Mouse (Mus musculus) thymus, postnatal 10 days (tissue): Measurements from ENCODE around the gene Crybg1.

Experiments
- DNase-seq, 2 experiments: peaks; one replicate each; pipeline ENCODE4 v3.0.0; 2021; ENCODE audit warnings: low spot score in 2 of 2

Gene Crybg1

DNA sequence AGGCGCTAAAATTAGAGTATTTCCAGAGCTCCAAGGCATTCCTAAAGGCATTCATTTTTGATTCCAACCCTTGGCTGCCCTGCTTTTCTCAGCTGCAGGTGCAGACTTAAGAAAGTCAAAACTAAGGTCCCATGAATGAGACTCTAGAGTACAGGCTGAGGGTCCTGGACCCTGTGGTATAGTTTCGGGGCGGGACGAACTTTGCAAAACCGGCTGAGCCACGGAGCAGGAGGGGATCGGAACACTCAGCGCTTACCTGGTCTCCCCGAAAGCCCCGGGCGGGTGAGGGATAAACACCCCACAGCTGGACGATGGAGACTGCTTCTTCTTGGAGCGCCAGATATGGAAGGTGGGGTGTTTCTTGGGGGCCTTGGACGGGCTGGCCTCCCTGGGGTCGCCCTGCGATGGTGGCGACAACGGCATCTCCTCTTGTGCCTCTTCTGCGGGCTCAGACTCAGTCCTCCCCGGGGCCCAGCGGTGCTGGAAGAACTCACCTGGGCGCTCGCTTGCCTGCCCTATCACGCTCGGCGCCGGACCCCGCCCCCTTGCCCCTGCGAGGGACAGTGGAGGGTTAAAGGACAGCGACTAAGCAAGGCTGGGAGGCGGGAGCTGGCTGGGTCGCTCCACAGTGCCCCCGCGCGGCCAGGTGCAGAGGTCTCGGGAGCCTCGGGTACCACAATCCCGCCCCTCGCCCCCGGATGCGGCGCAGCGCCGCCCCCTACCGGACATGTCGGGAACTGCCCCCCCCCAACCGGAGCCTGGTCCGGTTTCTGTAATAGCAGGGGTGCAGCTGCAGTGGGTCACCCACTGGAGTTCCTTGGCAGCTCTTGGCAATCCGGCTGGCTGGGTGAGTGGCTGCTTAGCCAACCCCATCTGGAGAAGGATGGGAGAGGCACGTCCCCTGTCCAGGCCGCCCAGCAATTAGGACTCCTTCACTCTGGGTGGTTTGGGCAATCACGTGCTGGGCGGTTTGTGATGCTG lies at the start of gene Crybg1:
Gene Crybg1 (minus strand): TSS at position 517 of the 981 bp plus-strand sequence.
- DNase-seq = peak; percentile 48 to 75

DNA sequence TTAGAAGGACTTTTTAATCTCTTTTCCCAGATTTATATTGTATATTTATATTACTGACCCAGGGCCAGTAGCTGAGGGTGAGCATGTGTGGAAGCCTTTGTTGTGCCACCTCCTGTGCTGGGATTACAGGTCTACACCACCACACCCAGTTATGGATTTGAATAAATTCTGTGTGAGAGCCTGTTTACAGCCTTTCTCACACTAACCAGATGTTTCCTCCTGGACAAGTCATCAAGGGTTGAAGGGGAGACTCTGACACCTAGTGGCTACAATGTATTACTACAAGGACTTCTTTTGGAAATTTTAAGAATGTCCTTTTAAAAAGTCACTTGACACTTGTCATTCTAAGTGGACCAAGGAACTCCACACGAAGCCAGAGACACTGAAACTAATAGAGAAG lies 28.7 kb upstream of the Crybg1 start:
- peak in 1 of 2 experiments; percentile 5 for DNase-seq

DNA sequence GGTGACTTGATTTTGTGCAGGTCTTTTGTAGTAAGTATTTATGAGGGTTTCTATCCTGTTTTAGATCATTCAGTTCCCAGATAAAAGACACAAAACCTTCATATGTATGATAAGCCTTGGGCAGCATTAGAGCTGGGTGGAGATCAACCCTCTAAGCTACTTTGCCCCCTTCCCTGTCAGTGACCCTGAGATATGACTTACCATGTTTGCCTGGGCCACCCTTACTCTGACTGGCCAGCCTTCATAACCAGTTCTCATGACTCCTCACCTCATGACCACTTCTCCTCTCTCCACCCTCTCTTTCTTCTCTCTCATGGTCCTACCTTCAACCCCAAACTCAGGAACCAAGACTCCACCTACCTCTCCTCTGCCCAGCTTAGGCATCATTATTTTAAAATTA lies 27.9 kb upstream of the Crybg1 start:
- no peak for DNase-seq

DNA sequence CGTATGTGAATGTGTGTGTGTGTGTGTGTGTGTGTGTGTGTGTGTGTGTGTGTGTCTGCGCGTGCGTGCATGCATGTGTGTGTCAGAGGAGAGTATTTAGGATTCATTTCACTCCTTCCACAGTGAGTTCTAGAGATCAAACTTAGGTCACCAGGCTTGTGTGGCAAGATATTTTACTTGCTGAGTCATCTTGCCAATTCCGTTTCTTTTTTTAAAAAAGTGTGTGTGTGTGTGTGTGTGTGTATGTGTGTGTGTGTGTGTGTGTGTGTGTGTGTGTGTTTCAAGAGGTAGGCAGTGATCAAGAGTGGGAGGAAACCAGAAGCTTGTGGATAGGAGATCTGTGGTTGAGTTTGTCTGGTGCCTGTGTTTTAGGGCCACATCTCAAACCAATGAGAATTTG lies 27.5 kb upstream of the Crybg1 start:
- no peak for DNase-seq

DNA sequence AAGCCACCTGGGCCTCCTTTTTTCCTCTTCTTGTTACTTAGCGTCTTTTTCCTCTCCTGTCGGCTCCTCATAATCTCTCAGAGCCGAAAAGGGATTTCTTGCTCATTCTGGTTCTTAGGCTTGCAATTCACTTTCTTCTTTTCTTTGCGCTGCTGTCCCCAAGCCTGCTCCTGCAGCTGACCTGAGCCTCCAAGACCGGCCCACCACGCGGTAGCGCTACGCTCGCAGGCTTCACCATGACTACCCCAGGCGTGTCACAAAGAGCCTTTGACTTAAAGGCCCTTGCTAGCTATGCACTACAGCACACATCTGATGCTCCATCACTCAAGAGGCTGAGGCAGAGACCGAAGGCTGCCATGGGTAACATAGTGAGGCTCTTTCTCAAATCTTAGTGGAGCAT lies 21.5 kb upstream of the Crybg1 start:
- DNase-seq = no peak

DNA sequence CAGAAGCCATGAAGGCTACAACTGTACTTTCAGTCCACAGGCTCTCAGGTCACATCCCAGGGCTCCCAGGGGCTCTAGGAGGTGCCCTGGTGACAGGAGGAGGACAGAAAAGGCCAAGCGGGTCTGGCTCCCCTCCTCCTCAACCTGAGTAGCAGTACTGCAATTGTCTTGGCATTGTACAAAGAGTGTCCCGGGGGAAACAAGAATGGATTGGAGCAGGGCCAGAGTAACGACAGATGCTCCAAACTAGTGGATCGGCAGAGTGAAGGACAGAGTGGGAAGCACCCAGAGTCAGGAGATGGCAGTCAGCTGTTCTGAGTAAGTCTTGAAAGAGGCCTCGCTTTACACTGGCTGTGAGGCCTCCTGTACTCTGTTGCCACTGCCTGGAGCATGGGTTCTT lies 18.4 kb upstream of the Crybg1 start:
- DNase-seq = no peak

DNA sequence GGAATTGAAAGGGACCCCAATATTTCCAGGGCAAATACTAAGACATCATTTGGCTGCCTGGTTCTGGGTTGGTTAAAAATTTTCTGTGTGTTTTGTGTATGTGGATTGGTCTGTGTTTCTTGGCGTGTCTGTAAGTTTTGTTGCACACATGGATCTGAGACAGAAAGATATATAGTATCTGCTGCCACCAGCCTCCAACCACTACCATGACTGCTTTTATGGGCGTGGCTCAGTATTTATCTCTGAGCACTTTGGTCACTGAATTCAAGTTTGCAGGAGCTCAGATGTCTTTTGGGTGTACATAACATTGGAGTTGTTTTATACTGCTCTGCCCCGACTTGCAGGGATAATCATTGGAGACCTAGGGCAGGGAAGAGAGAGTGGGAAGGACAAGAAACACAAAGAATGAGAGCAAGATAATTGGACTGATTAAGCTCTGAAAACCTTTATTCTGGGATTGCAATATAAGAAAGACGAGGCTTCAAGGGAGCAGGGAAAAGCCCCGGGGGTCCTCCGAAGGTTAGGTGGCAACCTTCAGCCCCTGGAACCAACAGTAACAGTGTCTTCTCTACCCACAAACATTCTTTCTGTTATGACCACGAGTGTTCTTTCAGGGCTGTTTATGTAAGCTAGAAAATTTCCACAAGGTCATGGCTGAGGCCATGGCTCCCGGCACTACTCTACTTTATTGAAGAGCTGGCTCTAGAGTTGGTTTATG lies 15.8 kb upstream of the Crybg1 start:
- no peak for DNase-seq

DNA sequence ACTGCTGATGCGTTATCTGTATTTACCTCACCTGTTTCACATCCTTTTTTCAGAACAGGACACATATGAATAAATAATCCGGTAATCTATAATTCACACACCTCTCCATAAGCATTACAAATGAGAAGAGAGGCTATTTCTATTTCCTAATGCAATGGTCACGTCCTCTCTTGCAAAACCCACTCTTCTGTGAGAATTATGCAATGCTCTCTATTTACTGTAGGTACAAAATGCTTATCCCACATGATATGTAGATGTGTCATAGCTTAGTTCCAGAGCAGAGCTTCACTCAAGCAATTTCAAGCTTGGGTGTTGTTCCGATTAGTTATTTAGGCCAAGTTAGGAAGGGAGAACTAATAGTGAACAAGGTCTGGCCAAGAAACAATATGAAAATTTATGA lies 14.4 kb upstream of the Crybg1 start:
- no peak for DNase-seq

DNA sequence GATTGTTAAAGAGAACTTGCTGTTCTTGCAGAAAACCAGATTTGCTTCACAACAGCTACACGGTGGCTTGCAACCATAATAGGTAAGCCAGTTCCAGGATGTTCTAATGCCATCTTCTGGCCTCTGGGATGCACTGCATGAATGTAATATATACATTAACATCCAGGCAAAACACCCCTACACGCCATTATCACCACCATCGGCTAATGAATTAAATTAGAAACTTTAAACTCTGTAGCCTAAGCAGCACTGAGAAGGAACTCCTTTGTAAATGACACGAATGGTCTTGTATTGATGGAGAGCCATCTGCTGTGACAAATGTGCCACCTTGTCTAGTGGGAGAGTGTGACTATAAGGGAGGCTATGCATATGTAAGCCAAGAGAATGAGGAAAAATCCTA lies 11.5 kb upstream of the Crybg1 start:
- DNase-seq = no peak

DNA sequence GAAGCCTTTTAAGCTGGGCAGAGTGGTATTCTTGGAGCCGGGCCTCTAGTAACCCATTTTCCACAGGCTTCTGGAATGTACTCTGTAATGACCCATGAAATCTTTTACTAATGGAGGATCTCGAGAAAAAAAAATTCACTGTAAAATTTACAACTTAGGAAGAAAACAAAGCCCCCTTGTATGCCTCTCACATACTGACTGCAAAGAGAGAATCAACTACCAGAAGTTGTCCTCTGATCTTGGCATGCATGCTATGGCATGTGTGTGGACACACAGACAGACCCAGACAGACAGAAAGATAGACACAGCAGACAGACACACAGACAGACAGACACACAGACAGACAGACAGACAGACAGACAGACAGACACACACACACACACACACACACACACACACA lies 8.8 kb upstream of the Crybg1 start:
- DNase-seq = no peak

DNA sequence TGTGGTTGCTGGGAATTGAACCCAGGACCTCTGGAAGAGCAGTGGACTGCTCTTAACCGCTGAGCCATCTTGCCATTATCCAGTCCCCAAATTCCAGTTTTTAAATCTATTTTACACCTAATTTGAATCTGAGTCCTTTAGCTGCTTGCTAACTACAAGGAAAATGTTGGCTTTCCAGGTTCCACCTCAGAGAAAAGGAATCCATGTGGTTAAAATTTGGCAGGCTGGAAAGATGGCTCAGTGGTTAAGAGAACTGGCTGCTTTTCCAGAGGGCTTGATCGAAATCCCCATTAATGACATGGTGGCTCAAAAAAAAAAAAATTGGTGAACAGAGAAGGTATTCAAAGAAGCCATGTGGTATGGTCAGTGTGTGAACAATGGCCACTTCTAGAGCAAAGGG lies 1.8 kb upstream of the Crybg1 start:
- DNase-seq = no peak

DNA sequence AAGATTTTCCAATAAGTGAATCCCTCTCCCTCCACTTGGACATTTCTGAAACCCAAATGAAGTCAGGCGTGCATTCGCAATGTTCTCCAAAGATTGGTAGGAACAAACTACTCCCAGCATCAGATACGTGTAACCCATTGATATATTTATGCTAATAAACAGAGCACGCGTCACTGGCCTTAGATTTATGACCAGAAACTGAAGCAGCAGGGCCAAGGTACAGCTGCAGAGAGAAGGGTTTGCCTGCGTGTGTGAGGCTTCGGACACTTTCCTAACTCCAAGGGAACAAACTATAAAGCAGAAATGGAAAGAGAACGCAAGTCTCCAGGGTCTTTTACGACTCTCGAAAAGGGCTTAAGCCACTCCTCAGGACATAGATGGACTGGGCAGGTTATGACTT lies 5.3 kb downstream of the Crybg1 start:
- no peak for DNase-seq

DNA sequence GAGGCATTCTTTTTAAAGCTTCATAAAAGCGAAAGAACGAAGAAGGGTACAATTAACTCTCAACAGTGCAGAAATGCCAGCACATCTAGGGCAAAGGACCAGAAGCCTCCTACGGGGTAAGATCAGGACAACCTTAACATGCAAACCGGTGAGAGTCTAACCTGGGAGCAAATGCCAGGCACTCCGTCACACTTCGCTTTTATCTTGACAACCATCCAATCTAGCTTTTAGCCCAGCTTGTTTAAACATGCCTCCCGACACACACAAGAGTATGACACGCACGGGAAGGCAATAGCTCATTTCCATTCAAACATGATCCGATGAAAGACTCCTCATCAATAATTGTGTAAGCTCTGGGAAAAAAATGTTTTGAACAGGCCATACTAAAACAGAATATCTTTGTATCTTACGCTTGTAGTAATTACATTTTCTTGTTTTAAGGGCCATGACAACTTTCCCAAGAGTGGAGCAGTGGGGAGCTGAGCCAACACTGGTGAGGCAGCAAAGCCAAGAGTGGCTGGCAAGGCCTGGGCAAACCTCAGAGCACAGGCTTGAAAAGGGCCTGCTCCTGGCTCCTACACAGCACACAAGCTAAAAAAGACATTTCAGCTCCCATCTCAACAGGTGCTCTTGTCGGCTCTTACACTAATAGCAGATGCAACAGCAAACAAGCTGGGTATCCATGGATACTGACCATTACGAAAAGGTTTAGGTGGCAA lies 10.4 kb downstream of the Crybg1 start:
- no peak for DNase-seq

DNA sequence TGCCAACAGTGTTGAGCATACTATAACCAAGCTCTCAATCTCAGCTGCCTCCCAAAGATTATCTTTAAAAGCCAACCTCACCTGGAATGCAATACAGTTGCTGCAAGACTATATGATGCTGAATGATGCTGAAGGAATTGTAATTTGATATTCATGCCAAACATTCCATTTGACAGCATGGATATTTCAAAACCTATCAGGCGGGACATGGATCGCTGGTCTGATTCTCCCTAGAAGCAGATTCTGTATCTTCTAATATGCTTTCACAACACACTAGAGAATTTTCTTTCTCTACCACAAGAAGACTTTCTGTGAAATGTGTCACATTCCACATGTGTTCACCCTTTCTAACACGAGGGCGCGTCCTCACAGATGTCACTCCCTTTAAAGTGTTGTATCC lies 22.6 kb downstream of the Crybg1 start:
- DNase-seq = no peak

DNA sequence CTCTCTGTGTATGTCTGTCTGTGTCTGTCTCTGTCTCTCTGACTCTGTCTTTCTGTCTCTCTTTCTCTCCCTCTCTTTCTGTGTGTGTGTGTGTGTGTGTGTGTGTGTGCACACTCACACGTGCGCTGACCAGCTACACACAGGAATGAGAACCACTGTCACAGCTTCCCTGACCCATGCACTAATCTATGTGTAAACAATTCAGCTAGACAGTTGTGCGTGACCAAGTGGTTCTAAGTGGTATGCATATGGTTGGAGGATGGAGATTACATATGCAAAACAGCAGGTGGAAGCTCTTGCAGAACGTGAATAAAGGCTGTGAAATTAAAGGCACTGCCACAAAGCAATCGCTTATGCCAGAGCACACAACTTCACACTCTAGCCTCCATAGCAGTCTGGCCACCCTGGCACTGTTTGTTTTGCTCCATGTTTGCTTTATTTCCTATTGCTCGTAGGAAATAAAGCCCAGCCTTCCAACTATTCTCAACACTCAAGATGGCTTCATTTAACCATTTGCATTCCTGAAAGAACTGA lies 24.2 kb downstream of the Crybg1 start:
- no peak for DNase-seq

DNA sequence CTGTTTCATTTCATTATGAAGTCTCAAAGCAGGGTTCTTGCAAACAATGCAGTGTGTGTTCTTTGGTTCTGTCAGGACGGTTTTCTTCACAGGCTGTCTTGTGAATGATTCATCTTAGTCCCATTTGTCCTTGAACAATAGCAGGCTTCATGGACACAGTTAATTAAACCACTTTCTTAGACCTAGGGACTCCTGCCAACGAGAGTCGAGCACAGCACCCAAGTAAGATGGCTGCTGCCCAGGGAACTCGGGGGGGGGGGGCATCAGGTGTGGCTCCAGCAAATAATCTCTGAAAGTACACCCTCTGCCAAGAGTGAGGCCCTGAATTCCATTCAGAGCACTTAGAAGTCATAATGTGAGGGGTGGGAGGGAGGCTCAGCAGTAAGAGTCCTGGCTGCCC lies 30.0 kb downstream of the Crybg1 start:
- no peak for DNase-seq

DNA sequence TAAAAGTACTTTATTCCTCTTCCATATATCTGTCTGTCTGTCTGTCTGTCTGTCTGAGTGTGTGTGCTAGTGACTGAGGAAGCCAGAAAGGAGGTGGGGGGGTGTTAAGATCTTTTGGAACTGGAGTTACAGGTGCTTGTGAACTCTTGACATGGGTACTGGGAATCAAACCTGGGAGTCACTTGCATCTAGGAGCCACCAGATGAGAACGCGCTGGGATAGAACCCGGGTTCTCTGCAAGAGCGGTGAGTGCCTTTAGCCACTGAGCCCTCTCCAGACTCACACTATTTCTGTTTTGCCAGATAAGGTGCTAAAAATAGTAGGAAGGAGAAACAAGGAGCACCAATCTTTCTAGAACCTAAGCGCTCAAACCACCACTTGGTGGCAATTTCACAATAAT lies 31.9 kb downstream of the Crybg1 start:
- DNase-seq = no peak

DNA sequence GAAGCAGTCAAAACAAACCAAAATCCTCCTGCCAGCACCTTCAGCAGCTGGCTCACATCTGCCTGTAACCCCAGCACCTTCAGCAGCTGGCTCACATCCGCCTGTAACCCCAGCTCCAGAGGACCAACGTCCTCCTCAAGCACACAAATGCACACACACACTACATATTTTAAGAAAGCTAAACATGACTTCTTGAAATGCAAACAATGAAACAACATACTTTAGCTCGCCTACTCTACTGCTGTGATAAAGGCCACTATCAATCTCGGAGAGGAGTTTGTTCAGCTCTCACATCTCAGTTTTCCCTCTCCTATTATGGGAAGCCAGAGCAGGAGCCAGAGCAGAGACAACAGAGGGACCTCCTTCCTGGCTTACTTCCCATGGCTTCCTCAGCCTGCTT lies 34.0 kb downstream of the Crybg1 start:
- DNase-seq = no peak

DNA sequence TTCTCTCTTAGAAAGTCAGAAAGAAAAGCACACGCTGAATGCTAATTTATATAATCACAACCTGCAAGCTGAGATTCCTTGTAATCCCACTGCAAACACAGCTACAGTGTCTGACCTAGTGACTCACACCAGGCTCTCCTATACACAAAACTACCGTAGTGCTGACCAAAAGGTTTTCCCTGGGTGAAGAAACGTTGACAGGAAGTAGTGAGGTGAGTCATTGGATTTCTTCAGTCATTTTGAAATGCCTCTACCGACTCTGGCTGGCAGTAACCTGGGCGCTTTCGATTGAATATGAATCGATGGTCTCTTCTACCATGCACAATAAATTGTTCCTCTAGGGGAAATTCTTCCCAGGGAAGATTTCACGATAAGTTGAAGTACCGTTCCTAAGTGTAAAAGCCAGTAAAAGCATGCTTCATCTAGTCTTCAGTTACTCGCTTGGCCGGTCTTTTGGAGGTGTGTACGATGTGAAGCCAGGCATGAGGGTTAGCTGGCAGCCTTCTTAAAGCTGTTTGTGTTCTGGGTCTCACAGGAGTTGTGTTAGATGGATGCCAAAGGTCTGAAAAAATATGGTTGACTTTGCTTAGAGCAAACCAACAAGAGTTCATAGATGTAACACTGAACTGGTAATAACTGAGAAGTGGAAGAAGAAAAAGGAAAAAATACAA lies 36.5 kb downstream of the Crybg1 start:
- no peak for DNase-seq

DNA sequence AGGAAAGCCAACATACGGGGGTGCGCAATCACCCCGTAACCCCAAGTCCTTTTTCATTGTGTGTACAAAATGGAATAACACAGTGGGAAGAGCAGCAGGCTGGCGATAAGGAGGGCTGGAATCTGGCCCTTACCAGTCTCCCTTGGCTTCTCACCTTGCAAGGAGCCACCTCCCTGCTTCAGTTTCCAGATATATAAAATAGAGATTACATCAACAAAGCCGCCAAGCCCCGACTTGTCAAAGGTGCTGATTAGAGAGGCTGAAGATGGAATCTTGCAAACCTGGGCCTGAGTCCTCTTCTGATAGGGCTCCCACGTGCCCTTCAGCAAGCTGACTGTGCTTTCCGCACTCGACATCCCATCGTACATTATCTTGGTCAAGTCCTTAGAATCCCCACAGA lies 37.5 kb downstream of the Crybg1 start:
- no peak for DNase-seq

DNA sequence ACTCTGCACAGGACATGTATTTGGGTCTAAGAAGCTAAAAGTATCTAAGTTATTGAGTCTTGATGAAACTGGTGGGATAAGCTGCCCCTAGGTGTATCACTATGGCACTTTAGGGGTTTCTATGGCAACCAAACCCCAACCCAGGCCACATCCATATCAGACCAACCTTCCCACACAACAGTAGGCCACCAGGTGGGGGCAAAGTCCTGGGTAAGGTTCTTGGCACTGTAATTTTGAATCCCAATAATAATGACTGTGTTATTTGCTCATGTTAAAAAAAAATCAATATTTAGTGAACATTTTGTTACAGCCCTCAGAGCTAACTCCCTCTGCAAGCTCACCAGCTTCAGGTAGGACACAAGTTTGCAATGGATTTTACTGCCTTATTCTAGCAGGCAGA lies 38.2 kb downstream of the Crybg1 start:
- no peak for DNase-seq

DNA sequence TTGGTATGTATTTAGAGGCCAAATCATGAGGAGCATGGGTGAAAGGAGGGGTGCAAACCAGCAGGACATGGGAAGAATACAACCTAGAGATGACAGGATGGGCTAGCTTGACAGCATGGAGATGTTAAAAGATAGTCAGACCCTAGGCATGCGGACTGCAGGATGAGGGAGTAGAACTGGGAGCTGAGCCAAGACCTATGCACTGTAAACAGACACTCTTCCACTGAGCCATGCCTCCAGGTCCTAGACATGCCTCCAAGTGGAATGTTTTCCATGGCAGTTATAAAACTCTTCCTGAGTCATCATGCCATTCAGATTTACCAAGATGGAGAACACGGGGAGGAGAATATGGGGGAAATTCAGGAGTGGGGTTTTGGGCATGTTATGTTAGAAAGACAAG lies 53.9 kb downstream of the Crybg1 start:
- DNase-seq = no peak
